Mouse (Mus musculus): Measurements from ENCODE around the gene Zdhhc11.
"Not testable (repeated sequence)": the region's sequence is repeated elsewhere in the genome, so short reads cannot be mapped to it uniquely, and the experiment has no call there.

Gene Zdhhc11

GRCm38 (mm10) chr13:74019006-74019405, 55.4 kb downstream of the Zdhhc11 start:
- not testable (repeated sequence) for H3K27me3 ChIP-seq (ENCODE audit: control insufficient read depth, insufficient read depth, low read length, poor library complexity, severe bottlenecking); H3K36me3 ChIP-seq (ENCODE audit: control insufficient read depth, insufficient read depth, low read length, poor library complexity, severe bottlenecking); DNase-seq (ENCODE audit: low read depth, low spot score)

- Histone ChIP-seq H3K27me3 (ENCODE audit: control insufficient read depth, insufficient read depth, low read length, poor library complexity, severe bottlenecking) (no peaks in the 10 kb centered on the region), H3K36me3 (ENCODE audit: control insufficient read depth, insufficient read depth, low read length, poor library complexity, severe bottlenecking) (no peaks in the 10 kb centered on the region)
- peak; percentile 48 for DNase-seq (ENCODE audit: low read depth, low spot score)
These were observed 61.8 kb downstream of the Zdhhc11 start for GRCm38 (mm10) chr13:74025151-74026081.

- DNase-seq (ENCODE audit: low read depth, low spot score), result peak; percentile 29
- no peaks in the 10 kb centered on the region for H3K36me3 ChIP-seq (ENCODE audit: control insufficient read depth, insufficient read depth, low read length, poor library complexity, severe bottlenecking)
- H3K27me3 ChIP-seq (ENCODE audit: control insufficient read depth, insufficient read depth, low read length, poor library complexity, severe bottlenecking), result no peaks in the 10 kb centered on the region
These were observed 62.6 kb downstream of the Zdhhc11 start for GRCm38 (mm10) chr13:74026215-74026614.

- DNase-seq (ENCODE audit: low read depth, low spot score), result no peak
- no peaks in the 10 kb centered on the region for H3K36me3 ChIP-seq (ENCODE audit: control insufficient read depth, insufficient read depth, low read length, poor library complexity, severe bottlenecking)
- no peaks in the 10 kb centered on the region for H3K27me3 ChIP-seq (ENCODE audit: control insufficient read depth, insufficient read depth, low read length, poor library complexity, severe bottlenecking)
These were observed 64.5 kb downstream of the Zdhhc11 start for GRCm38 (mm10) chr13:74028116-74028515.

- no peak for DNase-seq (ENCODE audit: low read depth, low spot score)
- H3K27me3 ChIP-seq (ENCODE audit: control insufficient read depth, insufficient read depth, low read length, poor library complexity, severe bottlenecking), result no peaks in the 10 kb centered on the region
- no peaks in the 10 kb centered on the region for H3K36me3 ChIP-seq (ENCODE audit: control insufficient read depth, insufficient read depth, low read length, poor library complexity, severe bottlenecking)
These were observed 65.4 kb downstream of the Zdhhc11 start for GRCm38 (mm10) chr13:74029013-74029412.

- H3K27me3 ChIP-seq (ENCODE audit: control insufficient read depth, insufficient read depth, low read length, poor library complexity, severe bottlenecking), result no peaks in the 10 kb centered on the region
- no peak for DNase-seq (ENCODE audit: low read depth, low spot score)
- no peaks in the 10 kb centered on the region for H3K36me3 ChIP-seq (ENCODE audit: control insufficient read depth, insufficient read depth, low read length, poor library complexity, severe bottlenecking)
These were observed 67.0 kb downstream of the Zdhhc11 start for GRCm38 (mm10) chr13:74030691-74031090.

- H3K36me3 ChIP-seq (ENCODE audit: control insufficient read depth, insufficient read depth, low read length, poor library complexity, severe bottlenecking), result no peaks in the 10 kb centered on the region
- H3K27me3 ChIP-seq (ENCODE audit: control insufficient read depth, insufficient read depth, low read length, poor library complexity, severe bottlenecking), result no peaks in the 10 kb centered on the region
- no peak for DNase-seq (ENCODE audit: low read depth, low spot score)
These were observed 67.5 kb downstream of the Zdhhc11 start for GRCm38 (mm10) chr13:74031133-74031532.

- Histone ChIP-seq H3K36me3 (ENCODE audit: control insufficient read depth, insufficient read depth, low read length, poor library complexity, severe bottlenecking) (no peaks in the 10 kb centered on the region; the same call in 1 of the 2 replicates), H3K27me3 (ENCODE audit: control insufficient read depth, insufficient read depth, low read length, poor library complexity, severe bottlenecking) (no peaks in the 10 kb centered on the region)
- DNase-seq (ENCODE audit: low read depth, low spot score), result no peak
These were observed 71.1 kb downstream of the Zdhhc11 start for GRCm38 (mm10) chr13:74034756-74035155.

GRCm38 (mm10) chr13:74035776-74036175, 72.1 kb downstream of the Zdhhc11 start:
- no peaks in the 10 kb centered on the region for H3K27me3 ChIP-seq (ENCODE audit: control insufficient read depth, insufficient read depth, low read length, poor library complexity, severe bottlenecking)
- no peak for DNase-seq (ENCODE audit: low read depth, low spot score)

GRCm38 (mm10) chr13:74039926-74040325, 76.3 kb downstream of the Zdhhc11 start:
- H3K36me3 ChIP-seq (ENCODE audit: control insufficient read depth, insufficient read depth, low read length, poor library complexity, severe bottlenecking), result peaks cover 7% of the 10 kb centered on the region
- DNase-seq (ENCODE audit: low read depth, low spot score), result no peak
- H3K27me3 ChIP-seq (ENCODE audit: control insufficient read depth, insufficient read depth, low read length, poor library complexity, severe bottlenecking), result no peaks in the 10 kb centered on the region

More at GRCm38 (mm10) chr13:74035776-74036175, 72.1 kb downstream of the Zdhhc11 start:
- peaks cover 2% of the 10 kb centered on the region; the same call in 1 of the 2 replicates for H3K36me3 ChIP-seq (ENCODE audit: control insufficient read depth, insufficient read depth, low read length, poor library complexity, severe bottlenecking)

All from splenic B cell, adult 2 months (primary cell).